Mouse (Mus musculus) neural tube, embryonic 10.5 days (tissue): ENCODE measurements around the gene Cyp2t4.

Source experiments
- DNase-seq: peaks from one replicate; pipeline ENCODE4 v3.0.0-alpha.2; 2017; ENCODE audit warnings: low spot score; ENCODE audit errors: extremely low spot score

Gene Cyp2t4

DNA sequence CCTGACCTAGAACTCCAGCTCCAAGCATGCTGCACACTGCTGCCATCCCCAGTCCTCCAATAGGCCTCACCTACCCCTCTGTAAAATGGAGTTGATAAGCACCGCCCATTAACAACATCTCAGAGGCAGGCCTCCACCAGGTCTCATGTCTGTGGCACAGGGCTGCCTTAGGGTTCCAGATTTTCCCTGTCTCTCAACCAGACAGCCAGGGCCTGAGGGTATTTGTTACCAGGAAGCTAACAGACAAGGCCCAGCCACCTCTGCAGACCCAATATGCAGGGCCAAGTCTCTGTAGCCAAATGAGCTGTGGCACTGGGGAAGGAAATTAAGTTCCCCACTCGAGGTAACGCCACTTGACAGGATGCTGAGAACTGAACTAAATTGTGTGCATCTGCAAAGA lies 7.4 kb downstream of the Cyp2t4 start:
- no peak for DNase-seq

DNA sequence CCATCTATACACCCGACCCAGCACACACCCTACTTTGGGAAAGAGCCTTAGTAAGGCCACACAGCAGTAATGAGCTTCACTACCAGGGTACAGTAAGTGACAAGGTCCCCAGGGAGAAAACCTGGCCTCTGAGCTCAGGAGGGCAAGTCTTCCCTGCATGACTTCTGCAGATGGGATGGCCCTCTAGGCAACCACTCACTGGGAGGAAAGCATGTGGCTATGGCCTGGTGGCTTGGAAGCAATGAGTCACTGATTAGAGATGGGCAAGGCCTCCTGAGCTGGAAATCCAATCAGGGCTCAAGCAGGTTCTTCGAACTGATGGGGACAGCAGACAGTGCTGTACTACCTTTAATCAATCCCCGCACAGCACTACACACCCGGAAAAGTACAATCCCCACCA lies 8.2 kb downstream of the Cyp2t4 start:
- DNase-seq: no peak

DNA sequence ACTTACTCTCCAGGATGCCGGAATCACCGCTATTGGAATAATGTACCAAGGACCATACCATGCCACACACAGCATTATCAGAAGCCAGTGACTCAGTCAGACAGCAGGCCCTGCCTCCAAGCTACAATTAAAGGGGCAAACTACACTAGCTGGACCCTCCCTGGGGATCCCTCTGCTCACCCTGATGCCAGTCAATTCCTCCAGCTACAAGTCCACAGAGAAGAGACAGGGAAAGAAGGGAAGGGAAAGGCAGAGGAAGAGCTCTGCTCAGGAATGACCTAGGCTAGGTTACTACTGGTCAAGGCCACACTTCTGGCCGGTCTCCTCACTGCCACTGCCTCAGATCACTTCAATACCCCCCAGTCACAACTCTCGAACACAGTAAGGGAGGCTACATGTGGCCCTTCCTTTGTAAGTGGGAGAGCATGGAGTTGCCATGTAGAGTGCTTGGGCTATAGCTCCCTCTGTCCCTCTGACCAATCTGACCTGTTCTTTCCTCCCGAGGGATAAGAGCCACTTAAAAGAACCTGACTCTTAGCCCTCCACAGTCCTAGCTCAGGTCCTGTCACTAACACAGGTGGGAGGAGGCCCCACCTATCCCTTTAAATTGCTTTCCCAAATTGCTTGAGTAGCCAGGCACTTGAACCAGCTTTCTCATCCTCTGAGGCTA lies 9.4 kb downstream of the Cyp2t4 start:
- DNase-seq: no peak

DNA sequence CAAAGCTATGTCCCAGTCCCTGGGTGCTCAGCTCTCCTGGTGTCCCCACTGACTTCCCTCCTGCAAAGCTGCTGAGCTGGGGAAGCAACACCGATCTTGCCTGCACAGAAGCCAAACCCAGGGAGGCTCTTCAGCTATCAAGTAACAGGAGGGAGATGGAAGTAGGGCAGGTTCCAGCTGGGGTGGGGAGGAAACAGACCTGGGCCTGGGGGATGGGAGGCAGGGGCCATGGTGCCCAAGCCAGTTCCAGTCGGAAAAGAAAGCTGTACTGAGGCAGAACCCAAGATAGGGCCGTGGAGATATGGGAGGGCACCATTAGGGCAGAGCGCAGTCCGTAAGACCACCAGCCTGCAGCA lies 9.9 kb downstream of the Cyp2t4 start:
- DNase-seq: no peak

DNA sequence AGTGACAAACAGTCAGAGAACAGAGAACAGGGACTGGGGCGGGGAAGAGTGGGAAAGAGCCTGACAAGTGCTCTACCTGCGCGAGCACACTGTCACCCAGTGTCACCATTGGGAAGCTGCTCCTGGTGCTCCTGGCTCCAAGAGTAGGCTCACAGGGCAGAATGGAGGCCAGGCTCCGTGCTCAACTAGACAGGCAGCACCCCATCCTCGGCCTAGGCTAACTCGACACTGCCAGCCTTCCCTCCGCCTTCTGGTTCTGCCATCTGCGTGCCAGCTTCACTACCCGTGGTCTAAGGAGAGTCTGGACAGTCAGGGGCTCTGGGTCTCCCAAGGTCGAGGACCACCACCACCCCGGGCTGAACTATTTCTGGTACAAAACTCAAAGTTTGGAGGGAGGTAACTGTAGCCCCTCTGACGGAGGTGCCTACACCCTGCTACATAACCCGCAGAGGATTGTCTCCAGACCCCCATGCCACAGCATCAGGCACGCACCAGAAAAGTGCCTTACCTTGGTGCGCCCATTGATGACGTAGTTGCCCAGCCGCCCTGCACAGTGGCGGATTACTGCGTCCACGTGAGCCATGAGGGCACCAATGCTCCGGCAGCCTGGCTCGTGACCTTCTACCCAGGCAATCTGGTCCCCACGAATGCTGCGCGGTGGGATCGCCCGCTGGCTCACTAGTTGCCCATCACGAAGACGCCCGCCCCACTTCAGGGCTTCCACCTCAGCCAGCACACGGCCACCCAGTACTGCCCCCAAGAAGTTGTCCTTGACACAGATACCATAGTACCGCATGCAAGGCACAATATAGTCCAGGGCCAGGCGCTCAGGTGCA lies 10.8 kb downstream of the Cyp2t4 start:
- no peak for DNase-seq

DNA sequence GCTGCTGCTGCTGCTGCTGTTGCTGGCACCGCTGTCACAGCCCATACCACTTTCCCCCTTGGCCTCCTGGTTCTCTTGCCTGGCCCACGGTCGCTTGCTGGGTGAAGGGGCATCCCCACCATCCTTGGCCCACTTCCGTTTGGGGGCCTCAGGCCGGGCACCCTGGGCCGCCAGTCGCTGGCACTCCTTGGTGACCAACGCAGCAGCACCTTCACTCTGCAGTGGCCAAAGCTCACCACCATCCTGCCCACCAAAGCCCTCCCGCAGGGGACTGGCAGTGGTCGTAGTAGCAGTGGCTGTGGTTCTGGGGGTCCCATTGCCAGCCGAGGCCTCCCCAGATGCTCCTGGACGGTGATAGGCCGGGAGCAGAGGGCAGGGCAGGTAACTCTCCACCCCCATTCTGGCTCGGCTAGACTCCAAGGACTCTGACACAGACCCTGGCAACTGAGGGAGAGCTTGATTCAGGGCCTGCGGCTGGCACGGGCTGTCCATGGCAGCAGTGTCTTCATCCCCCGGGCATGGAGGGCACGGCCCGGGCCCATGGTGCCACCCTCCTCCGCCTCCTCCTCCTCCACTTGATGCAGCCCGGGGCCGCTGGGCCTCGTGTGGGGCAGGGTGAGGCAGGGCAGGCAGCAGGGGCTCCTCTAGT lies 11.6 kb downstream of the Cyp2t4 start:
- no peak for DNase-seq

DNA sequence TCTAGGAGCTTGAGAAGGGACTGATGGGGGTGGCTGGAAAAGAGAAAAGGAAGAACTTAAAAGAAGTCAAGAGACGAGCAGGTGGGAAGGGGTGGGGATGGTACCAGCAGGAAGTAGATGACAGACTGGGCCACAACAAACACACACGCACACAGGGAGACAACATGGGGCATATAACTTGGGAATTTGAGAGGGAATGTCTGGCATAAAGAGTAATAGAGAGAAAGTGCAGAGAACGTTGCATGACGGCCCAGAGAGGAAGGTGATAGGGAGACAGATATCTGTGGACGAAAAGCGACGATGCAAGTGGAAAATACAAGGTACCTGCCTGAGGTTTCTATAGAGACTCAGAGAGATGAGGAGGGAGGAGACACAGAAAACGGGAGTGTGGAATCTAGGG lies 12.2 kb downstream of the Cyp2t4 start:
- DNase-seq: no peak

DNA sequence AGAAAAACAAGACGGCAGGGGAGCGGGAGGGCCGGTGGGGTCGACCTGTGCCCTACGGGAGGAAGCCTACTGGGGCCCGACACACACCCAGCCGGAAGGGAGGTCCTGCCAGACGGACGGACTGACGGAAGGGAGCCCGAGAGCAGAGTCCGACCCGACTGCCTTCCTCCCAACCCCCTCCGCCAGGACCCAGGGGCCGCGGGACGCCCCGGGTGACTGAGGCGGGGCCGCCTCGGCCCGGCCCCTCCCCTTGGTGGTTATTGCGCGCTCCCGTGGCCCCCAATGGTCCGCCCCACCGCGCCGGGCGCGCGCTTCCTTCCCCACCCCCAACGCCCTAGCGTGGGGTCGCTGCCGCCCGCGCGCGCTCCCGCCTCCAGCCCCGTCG lies 12.7 kb downstream of the Cyp2t4 start:
- DNase-seq: no peak

DNA sequence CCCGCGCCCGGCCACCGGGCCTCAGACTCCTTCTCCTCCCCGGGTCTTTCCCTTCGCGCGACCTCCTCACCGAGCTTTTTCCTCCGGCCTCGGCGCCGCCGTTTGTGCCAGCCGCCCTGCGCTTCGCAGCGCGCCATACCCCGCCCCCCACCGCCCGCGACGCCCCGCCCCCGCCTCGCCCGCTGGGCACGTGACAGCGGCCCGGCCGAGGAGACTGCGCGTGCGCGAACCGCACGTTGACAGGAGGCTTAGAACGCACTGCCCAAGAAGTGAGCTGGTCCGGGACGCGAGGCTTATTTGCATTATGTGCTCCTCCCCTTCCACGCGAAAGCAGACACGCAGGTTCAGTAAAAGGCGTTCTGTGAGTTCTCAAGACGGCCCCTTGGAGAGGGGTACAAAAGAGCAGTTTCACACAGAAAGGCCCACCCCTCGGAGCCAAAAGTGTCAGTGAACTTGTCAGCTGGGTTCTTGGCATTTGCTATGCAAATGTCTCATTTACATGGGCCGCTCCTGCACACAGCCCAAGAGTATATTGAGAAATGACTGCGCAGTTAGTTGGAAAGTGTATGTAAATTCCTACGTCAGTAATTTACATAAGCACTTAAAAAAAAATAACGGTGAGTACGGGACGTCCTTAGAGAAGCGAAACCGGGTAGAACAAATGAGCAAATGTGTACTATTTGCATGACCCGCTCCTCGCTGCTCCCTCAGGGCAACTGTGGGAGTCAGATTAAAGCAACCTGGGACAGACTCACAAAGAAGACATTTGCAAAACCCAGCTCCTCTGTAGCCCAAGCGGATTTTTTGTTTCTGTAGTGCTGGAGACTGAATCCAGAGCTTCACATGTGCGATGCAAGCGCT lies 13.3 kb downstream of the Cyp2t4 start, which contains the start of gene Egln2:
TSS of gene Egln2 (minus strand) at position 189 of the 861 bp plus-strand sequence.
- DNase-seq: peak; percentile 96

DNA sequence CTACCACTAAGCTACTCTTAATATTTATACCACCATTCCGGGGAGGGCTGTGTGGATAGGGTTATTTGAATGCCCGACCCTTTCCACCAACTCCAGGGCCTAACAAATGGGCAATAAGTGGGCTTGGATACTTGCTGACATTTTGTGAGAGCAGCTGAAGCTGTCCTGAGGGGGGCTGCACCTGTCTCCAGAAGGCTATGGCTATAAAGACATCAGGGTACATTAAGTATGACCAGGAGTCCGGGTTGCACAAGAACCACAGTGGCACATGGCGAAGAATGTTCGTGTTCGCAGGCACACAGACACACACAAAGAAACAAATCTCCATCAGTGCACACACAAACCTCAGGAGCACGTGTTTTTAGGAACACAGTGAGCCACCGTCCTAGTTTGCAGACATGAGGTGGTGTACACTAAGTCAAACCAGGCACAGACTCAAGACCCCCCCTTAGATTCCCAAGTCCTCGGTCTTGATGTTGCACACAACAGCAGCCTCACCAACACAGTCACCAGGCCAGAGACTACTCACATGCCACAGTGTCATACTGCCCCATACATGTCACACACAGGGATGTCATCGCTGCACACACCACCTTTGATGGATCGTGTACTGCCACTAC lies 14.1 kb downstream of the Cyp2t4 start:
- no peak for DNase-seq

DNA sequence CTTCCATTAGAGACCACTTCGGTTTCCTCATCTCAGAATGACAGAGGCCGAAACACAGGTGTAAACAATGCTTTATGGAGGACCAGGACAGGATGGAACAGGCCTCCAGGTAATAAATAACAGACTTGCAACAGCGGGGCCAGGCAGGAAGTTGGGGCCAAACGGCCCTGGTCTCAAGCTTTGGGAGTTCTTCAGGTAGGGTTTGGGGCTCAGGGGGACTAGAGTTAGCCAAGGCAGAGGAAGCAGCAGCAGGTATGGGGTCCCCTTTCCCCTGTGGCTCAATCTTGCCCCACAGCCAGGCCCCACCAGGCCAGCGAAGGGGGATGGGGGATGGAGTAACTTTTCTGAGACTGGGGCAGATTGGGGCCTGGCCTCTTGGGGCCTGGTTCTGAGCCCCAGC lies 14.9 kb downstream of the Cyp2t4 start:
- DNase-seq: no peak

DNA sequence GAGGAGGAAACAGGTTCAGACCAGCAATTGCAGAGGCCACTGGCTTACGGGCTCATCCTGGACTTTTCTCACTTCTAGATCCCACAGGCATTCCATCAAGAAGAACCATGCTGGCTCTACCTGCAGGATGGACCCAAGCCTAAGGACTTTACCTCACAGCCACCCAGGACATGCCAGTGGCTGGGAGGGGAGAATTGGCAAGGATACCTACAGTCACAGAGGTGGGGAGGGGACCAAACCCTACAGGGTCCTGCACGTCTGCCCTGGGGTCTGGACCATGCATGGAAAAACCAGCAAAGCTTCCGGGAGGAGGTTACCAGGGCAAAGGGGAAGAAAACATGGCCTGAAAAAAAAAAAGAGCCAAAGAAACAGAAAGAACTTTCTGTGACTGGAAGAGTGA lies 17.5 kb downstream of the Cyp2t4 start:
- DNase-seq: no peak

DNA sequence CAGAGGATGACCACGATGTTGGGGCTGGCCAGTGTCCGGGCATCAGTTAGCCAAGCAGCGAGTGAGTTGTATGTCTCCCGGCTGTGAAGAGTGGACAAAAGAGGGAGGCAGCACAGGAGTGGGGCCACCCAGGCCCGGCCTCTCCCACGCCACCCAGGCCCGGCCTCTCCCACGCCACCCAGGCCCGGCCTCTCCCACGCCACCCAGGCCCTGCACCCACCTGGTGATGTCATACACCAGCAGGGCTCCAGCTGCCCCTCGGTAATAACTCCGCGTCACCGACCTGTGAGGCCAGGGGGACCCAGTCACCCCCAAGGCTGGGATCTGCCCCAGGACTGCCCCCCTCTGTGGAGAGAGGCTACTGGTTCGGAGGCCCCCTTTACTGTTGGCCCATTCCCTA lies 21.0 kb downstream of the Cyp2t4 start:
- no peak for DNase-seq

DNA sequence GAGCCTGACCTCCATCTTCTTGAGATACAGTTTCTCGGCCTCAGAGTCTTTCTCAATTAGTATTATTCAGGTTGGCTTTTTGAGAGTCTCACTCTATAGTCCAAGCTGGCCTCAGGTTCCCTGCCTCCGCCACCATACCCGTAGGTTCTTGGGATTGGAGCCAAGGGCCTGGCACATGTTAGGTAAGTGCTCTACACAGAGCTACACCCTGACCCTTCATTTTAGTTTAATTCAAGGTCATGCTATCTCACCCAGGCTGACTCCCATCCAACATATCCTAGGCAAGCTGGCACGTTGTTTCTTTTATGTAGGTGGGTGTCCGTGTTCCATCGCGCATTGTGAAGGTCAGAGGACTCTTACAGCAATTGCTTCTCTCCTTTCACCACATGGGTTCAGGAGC lies 21.4 kb downstream of the Cyp2t4 start:
- DNase-seq: no peak

DNA sequence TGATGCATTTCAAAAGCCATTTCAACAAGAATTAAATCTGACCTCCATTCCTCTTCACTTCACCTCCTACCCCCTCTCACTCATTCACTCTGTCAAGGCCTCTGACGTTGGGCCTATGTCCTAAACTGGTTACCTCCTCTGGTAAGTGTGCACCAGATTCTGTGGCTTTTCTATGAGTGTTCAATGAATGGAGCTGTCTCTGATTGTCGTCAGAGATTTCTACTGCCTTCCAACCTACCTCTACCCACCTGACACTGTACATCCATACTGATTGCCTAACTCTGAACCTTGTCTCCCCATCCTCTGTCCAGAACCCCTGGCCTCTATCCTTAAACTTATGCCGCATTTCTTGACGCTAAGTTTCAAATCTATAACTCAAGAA lies 24.4 kb downstream of the Cyp2t4 start:
- no peak for DNase-seq

DNA sequence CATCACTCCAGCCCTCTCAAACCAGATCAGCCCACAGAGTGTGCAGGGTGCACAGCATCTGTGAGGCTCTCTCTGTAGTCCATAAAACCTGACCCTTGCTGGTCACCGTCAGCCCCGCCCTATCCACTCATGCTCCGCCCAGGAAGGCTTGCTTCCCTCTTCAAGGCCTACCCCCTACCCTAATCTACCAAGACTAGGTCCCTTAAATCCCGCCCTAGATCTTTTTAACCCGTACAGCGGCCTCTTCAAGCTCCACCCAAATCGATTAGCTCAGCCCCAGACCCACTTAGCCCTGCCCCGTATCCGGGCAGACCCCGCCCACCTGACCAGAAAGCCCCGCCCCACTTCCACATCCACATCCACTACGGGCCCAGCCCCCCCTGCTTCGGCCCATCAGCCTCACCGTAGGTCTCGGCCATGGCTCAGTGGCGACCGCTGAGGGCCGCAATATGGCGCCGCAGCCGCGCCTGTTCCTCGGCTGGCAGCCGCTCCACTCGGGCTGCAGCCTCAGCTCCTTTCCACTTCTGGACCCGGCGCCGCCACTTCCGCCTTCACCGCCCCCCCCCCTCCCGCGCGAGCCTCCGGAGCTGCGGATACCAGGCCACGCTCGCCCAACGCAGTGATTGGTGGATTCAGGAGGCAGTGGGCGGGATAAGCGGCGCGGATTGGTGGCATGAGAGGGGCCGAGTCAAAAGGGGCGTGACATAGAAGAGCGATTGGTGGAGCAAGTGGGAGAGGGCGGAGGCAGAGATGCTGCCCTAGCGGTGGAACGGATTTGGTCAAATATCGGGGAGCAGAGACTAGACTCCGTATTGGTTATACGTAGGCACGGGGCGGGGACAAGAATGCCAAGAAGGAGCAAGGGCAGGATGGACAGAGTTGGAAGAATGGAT lies 25.1 kb downstream of the Cyp2t4 start, which contains the start of gene Rab4b:
TSS of gene Rab4b (minus strand) at position 573 of the 893 bp plus-strand sequence.
- peak; percentile 99 for DNase-seq

DNA sequence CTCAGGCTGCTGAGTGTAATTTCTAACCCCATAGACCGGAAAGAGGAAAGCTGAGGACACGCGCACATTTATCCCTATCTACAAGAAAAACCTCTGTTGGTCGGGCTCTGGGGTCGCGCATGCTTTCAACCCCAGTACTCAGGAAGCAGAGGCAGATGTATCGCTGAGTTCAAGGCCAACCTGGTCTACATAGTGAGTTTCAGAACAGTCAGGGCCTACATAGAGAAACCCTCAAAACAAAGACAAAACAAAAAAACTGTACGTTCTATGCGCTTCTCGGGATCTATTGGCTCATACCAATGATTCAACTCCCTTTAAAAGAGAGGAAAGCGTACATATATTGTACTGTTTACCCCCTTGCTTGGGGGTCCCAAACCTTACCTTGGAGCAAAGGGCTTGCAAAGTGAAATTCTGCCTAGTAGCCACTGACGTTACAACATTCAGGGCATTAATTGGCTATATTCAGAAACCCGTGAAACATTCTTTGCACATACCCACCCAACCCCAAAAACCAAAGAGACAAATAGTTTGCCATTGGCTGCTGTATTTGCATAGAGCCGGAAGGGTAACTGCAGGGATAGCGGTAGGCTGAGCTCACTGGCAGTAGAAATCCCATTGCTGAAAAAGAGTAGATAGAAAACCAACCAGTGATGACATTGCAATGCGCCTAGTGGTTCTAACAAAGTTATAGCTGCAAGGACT lies 25.9 kb downstream of the Cyp2t4 start:
- no peak for DNase-seq

DNA sequence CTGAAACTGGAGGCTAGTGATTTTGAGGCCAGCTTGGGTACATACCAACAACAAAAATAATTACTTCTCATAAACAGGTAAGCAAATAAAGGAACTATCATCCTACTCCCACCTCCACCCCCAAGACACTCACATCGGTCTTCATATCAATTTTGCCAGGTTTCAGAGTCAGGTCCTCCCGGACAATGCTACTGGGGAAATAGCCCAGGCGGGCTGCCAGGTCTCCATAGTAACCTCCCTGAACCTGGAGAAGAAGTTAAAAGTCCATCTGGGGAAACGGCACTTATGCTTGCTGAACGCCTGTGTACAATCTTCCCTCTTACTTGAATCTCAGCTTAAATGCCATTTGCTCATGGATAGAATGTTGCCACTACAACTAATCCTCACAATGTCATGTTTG lies 26.5 kb downstream of the Cyp2t4 start:
- no peak for DNase-seq
